Mouse (Mus musculus) liver (tissue): ENCODE data around the gene Fcho1.
"Not testable (repeated sequence)": the region's sequence is repeated elsewhere in the genome, so short reads cannot be mapped to it uniquely, and the experiment has no call there.

ENCODE experiments used
- DNase-seq: peaks from one replicate; pipeline ENCODE4 v3.0.0-alpha.2; 2020; ENCODE audit warnings: mixed read lengths

Gene Fcho1

GRCm38 (mm10) chr8:71717096-71717495, 8.4 kb downstream of the Fcho1 start:
- DNase-seq = no peak

GRCm38 (mm10) chr8:71716561-71717053, 8.9 kb downstream of the Fcho1 start:
- no peak for DNase-seq

GRCm38 (mm10) chr8:71715531-71715930, 10.0 kb downstream of the Fcho1 start:
- DNase-seq = no peak

DNA sequence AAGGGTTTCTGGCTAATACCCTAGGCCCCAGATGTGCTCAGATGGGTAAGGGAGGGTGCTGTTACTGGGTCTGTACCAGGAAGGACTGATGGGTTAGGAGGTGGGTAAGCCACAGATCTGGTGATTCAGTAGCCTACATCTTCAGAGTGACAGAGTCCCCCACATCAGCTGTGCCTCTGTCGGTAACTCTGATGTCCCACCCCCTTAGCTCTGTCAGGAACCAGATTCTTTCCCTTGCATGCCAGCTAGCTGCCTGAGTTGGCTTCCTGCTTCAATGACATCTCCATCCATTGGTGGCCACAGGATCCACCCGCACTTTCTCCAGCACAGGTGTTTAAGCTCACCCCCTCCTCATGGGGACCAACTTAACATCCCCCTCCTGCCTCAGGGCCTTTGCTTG, 13.9 kb downstream of the Fcho1 start:
- no peak for DNase-seq

- DNase-seq = peak; percentile 87
Measured at GRCm38 (mm10) chr8:71709800-71710446, 15.6 kb downstream of the Fcho1 start.

- no peak for DNase-seq
Measured at GRCm38 (mm10) chr8:71709134-71709799, 16.2 kb downstream of the Fcho1 start.

DNA sequence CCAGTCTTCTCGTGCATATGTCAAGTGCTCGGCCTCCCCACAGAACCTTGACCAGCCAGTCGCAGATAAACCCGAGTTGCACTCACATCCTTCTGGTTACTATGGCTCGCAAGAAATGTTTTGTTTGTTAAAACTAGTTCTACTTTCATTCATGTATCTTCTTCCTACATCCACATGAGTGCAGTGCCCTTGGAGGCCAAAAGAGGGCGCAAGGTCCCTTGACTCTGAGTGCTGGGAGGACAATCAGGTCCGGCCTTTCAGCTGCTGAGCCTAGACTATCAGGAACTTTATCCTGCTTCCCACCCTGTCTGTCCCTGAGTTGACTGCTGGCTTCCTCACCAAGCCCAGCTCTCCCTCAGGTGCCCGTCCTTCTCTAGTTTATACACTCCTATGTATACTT, 17.6 kb downstream of the Fcho1 start:
- DNase-seq = peak; percentile 77

GRCm38 (mm10) chr8:71703400-71703799, 22.1 kb downstream of the Fcho1 start:
- DNase-seq = peak; percentile 44

DNA sequence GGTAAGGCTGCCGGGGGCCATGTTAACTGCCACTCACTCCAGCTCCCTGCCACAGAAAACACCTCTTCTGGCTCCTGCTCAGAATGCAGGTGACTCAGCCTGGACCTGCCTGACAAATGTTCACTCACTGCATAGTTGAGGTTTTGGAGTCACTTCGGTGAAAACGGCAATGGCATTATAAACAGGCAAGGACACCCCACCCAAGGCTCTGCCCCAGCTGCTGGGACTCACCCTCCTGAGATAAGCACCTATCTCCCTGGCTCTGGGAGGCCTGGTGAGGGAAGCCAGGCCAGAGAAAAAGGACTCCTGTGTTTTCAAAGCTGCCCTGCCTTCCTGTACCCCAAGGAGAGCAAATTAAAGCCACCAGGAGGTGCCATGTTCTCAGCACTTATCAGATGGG, 22.6 kb downstream of the Fcho1 start:
- peak; percentile 87 for DNase-seq

DNA sequence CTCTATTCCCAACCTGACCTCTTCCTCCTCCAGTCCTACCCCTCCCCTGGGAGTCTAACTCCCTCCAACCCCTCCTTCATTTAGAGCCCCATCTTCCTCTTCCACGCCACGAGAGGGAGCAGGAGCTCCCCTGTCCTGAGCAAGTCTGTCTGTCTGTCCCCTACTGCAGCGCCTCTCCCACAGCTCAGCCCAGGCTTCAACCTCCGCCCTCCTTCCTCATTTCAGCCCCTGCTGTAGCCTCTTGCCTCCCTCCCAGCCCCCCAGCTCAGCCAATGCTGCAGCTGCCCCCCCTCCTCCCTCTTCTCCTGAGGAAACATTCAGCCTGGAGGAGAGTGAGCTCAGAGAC, 23.5 kb downstream of the Fcho1 start:
- DNase-seq = peak; percentile 44

- no peak for DNase-seq
Measured at GRCm38 (mm10) chr8:71701414-71702086, 24.0 kb downstream of the Fcho1 start, which contains the start of gene B3gnt3. B3gnt3 (minus strand) TSS chr8:71701789.

DNA sequence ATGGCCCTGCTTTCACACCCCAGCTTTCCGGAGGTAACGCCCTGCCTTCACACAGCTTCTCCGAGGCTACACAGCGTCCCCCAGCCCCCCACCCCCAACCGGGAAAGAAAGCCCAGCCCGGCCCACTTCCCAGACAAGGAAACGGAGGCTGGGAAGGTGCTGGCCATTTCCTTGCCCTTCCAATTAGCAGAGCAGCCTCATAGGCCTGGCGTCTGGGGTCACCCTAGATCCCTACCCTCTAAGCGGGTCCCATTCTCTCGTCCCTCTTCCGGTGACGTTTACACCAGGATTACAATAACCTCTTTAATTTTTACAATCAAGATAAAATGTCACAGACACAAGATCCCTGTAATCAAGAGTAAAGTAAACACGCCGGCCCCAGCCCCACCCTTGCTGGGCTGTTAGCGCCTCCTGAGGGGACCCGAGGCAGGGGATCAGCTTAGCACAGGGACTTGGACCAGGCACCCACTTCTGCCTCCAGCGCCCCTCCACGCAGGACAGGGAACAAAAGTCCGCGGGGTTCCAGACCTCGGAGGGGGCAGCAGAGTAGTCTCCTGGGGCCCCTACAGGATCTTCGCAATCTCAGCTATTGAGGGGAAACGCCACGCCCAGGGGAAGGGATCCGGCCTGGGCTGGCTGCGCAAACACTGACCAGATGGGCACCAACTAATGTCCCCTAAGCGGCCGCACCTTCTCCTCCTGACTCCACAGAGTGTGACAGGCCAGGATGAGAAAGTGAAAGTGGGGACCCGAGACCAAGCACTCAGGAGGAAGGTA, 24.8 kb downstream of the Fcho1 start:
- DNase-seq = no peak

- not testable (repeated sequence) for DNase-seq
Measured at GRCm38 (mm10) chr8:71695456-71695855, 30.1 kb downstream of the Fcho1 start.

GRCm38 (mm10) chr8:71693166-71694041, 32.1 kb downstream of the Fcho1 start:
- DNase-seq = no peak

DNA sequence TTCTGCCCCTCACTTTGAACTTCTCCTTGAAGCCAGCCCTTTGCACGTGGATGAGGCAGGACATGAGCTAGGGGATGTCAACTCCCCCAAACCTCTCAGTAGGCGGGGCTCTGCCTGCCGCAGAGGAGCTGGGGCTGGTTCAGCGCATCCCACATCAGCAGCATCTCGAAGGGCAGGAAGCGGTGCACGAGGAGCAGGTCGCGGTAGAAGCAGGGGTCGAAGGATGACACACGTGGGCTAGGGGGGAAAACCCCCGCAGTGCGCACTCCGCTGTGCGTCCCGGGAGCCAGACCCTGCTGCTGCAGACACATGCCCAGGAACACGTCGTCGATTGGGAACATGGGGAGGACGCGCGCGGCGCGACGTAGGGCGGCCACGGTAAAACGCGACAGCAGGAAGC, 33.0 kb downstream of the Fcho1 start:
- DNase-seq = no peak

GRCm38 (mm10) chr8:71689028-71689427, 36.5 kb downstream of the Fcho1 start, which contains the start of gene Insl3:
Insl3 (plus strand) TSS chr8:71689214.
- no peak for DNase-seq

DNA sequence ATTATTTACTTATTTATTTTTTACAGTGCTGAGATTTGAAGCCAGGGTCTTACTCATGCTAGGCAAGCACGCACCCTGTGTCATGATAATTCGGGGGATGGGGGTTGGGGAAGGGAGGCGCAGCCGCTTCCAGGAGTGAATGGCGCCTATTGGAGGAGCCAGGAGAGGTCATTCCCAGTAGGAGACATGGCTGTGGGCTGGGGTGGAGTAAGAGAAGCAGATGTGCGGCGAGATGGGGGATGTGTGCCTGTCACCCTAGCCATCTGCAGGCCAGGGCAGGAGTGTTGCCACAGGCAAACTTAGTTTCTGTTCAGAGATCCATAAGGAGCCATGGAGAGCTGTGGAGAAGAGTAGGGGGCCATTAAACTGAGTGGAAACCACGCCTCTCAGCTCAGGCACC, 37.9 kb downstream of the Fcho1 start:
- DNase-seq = no peak

DNA sequence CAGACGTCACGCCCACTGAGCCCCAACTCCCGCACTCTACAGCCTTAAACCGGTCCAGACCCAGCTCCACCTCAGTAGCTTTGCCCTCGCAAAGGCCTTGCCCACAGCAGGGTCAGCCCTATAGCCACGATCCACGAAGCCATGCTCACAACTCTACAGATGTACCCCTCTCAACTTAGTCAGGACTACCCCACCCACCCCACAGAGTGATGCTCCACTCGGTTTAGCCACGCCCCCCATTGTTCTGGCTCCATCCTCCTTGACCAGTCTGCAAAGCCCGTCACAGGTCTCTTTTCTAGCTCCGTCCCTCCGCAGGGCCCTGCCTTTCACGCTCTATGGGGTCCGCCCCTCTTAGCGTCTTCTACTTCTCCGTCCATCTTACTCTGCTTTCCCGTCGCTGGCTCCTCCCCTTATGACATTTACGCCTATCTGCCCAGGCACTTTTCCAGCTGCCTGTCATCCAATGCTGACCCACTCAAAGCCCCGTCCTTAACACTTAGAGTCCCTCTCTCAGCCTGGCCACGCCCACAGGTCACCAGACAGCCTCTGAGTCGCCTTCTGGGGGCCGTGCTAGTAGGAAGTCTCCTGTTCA, 39.3 kb downstream of the Fcho1 start:
- DNase-seq = no peak

GRCm38 (mm10) chr8:71685573-71685972, 39.9 kb downstream of the Fcho1 start:
- no peak for DNase-seq

GRCm38 (mm10) chr8:71684701-71685100, 40.8 kb downstream of the Fcho1 start:
- no peak for DNase-seq

DNA sequence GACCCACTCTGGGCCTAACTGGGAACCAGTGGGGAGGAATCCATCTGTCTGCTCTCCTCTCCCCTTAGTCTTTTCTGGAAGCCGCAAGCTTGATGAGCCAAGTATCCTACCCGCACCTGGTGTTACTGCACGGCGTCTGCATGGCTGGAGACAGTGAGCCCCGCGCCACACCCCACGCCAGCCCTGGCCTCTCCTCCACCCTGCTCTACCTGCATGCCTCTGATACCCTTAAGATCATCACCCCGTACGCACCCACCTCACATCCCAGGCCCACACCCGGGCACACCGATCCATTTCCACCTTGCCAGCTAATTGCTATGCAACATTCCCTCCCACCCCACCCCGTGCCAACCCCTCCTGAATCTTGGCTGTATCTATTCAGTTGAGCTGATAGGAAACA, 42.7 kb downstream of the Fcho1 start:
- no peak for DNase-seq
